ENCODE assay signal across 7 mouse cellular contexts in genomic region chr19:18889117-18889627, GRCm38 (mm10).
DNase-seq lines count a peak whose midpoint lies in the region; ATAC-seq and TF ChIP-seq lines count a peak whose summit lies in the region.

No protein-coding gene starts in this region.

- peak overlapping the region; percentile 33 for H3K4me3 ChIP-seq in forebrain, postnatal 0 days (ENCODE audit: low read depth, low read length)
- H3K4me3 ChIP-seq in layer of hippocampus, adult 2 months, result peak overlapping the region; percentile 47
- peak overlapping the region; percentile 34 for H3K4me3 ChIP-seq in midbrain, embryonic 15.5 days

- H3K27ac ChIP-seq in forebrain, postnatal 0 days (ENCODE audit: low read depth, low read length), result peak overlapping the region; percentile 80
- H3K27ac ChIP-seq in layer of hippocampus, adult 2 months, result peak overlapping the region; percentile 89
- peak overlapping the region; percentile 72 for H3K27ac ChIP-seq in midbrain, embryonic 15.5 days

- H3K9ac ChIP-seq in forebrain, postnatal 0 days, result peak overlapping the region; percentile 50
- peak overlapping the region; percentile 21; the same call in 1 of the 2 replicates for H3K9ac ChIP-seq in midbrain, embryonic 15.5 days

- H3K27me3 ChIP-seq in forebrain, postnatal 0 days (ENCODE audit: insufficient read depth, low read length), result no peaks in the 10 kb centered on the region
- H3K27me3 ChIP-seq in midbrain, embryonic 15.5 days (replicated peaks), result no peaks in the 10 kb centered on the region

- peak; percentile 15 for DNase-seq in 3T3-L1 (ENCODE audit: low read depth, low spot score)
- peak; percentile 94 for DNase-seq in brain, embryonic 14.5 days (ENCODE audit: low read depth)
- DNase-seq in forebrain, postnatal 0 days, result peak; percentile 80
- DNase-seq in layer of hippocampus, adult 2 months (ENCODE audit: low spot score in 2 of 2), result peak; percentile 25 to 62
- DNase-seq in thymus, postnatal 4 days, result no peak

- no peak for TF ChIP-seq CTCF in brain, embryonic 14.5 days (IDR thresholded peaks at IDR 0.05; ENCODE audit: borderline replicate concordance, extremely low read depth, insufficient read depth, insufficient read length)
- no peak for TF ChIP-seq CTCF in forebrain, postnatal 0 days (IDR thresholded peaks at IDR 0.05; ENCODE audit: low read depth)
- TF ChIP-seq CTCF in layer of hippocampus, adult 2 months (conservative IDR thresholded peaks at IDR 0.05), result no peak

- no peaks in the 10 kb centered on the region for H3K9me3 ChIP-seq in forebrain, postnatal 0 days (ENCODE audit: low read length)
- H3K9me3 ChIP-seq in midbrain, embryonic 15.5 days, result no peaks in the 10 kb centered on the region

- peak; percentile 87 for ATAC-seq in forebrain, postnatal 0 days
- peak; percentile 89 for ATAC-seq in midbrain, embryonic 15.5 days (replicated peaks)
- no peak for ATAC-seq in monocyte, adult 5-6 weeks (replicated peaks; ENCODE audit: insufficient number of reproducible peaks, low FRiP score, low TSS enrichment, poor library complexity, severe bottlenecking)

- no peaks in the 10 kb centered on the region for H3K4me1 ChIP-seq in forebrain, postnatal 0 days (ENCODE audit: insufficient read depth)
- H3K4me1 ChIP-seq in midbrain, embryonic 15.5 days, result peaks cover 20% of the 10 kb centered on the region

- H3K36me3 ChIP-seq in forebrain, postnatal 0 days (ENCODE audit: insufficient read depth), result no peaks in the 10 kb centered on the region
- no peaks in the 10 kb centered on the region for H3K36me3 ChIP-seq in midbrain, embryonic 15.5 days (replicated peaks)

- peak overlapping the region; percentile 58 for H3K4me2 ChIP-seq in forebrain, postnatal 0 days (ENCODE audit: low read depth)
- H3K4me2 ChIP-seq in midbrain, embryonic 15.5 days, result peak overlapping the region; percentile 45

- under 1% methylated on average over 11 of the region's 11 CpGs for WGBS in forebrain, postnatal 0 days
- under 1% methylated on average over 11 of the region's 11 CpGs for WGBS in midbrain, embryonic 15.5 days

- TF ChIP-seq POLR2A in brain, embryonic 14.5 days (IDR thresholded peaks at IDR 0.05; ENCODE audit: borderline replicate concordance, extremely low read depth, insufficient read depth, insufficient read length, poor library complexity, severe bottlenecking), result no peak
